Mouse (Mus musculus): ENCODE results near the gene Camkmt.

Camkmt gene

DNA sequence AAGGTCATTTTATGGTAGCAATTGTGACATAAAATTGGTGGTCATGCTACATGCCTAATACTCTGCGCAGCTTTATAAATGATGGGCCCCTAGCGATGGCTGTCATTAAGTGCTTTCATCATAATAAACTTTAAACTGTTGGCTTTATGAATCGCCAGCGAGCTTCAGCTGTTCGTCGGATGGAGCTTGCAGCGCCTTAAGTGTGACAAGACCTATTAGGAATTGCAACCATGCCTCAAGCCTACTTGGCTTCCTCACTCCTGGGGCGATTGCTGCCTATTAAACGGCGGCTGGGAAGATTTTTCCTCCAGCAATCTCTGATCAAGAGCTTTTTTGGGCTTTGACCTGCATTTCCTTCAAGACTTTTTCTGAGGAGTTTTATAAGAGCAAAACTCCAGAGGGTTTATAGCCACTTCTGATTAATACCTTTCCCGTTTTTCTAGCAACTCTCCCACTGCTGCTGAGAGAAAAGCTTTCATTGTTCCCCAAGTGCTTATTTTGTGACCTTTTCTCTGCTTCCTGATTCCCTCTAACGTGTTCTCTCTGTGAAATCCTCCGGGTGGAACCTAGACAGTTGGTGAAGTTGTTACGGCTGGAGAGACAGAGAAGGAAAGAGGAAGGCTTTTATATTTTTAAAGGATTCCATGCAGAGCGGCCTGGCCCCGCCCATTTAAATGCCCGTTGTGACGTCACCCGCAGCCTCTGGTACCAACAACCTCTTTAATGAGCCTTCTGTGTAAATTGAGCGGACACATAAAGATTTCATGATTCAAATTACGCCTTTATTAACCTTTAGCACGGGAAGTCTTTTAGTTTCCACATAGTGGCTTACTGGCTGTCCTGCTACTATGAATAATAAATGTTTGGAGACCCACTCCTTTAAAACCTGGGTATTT is 373.4 kb downstream of the Camkmt start:
- DNase-seq (ENCODE audit: low spot score): no peak

DNA sequence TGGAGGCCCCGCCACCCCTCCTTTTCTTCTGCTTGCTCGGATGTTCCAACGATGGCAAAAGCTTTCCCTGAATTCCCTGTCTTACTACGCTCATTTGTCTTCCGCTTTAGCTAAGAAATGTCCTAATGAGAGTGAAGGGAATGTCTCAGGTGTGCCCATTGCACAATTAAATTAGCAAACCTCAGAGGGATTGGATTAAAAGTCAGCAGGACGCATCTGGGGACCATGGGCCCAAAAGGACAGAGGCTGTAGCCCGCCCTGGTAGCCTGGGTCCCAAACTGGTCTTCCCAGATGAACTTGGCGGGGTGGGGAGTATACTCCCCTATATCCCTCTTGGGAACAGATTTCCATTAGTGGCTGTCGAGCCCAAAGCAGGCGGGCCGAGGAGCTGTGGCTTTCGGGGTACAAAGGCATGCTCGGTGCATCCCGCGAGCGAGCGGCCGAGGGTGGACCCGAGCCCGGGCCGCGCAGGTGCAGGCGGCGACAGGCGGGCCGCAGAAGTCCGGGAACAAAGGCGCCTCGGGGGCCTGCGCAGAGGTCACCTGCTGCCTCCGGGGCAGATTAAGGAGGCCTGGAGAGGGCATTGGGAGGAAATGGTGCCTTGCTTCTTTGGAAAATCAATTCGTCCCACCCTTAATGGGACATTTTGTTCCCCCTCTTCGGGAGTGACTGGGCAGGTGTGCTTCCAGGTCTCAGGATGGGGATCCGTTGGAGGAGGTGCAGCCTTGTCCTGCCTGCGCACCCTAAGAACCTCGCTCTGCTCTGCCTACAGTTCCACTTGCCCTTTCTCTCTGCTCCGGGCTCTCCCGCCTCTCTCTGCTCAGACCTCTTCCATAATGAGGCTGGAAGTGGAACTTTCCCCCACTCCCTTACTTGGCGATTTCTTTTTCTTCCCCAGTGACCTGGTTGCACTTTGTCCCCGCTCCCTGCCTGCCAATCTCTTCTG is 374.4 kb downstream of the Camkmt start:
- no peak for DNase-seq (ENCODE audit: low spot score)

GRCm38 (mm10) chr17:85469776-85470175 is 379.4 kb downstream of the Camkmt start:
- no peak for DNase-seq (ENCODE audit: low spot score)

- no peak for DNase-seq (ENCODE audit: low spot score)
Measured at GRCm38 (mm10) chr17:85472687-85473202, 382.4 kb downstream of the Camkmt start.

GRCm38 (mm10) chr17:85473217-85473616 is 382.9 kb downstream of the Camkmt start:
- DNase-seq (ENCODE audit: low spot score): no peak

GRCm38 (mm10) chr17:85473881-85474280 is 383.5 kb downstream of the Camkmt start:
- no peak for DNase-seq (ENCODE audit: low spot score)

- no peak for DNase-seq (ENCODE audit: low spot score)
Measured at GRCm38 (mm10) chr17:85481241-85481640, 390.9 kb downstream of the Camkmt start.

DNA sequence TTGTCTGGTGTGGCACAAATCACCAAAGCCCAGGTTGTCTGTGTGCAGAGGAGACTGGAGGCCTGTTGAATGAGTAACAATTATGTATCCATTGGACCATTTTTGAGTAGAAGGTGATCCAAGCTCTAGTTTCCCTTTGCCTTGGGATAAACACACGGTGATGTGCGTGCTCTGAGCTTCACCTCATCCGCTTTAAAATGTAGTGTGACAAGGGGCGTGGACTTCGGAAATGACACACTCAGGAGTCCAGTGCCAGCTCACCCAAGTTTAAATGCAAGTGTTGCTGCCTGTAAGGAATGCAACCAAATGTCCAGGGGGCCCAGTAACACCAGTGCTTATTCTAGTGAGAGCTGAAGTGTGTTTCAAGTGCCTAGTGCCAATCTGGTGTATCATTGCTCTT is 392.7 kb downstream of the Camkmt start:
- no peak for DNase-seq (ENCODE audit: low spot score)

DNA sequence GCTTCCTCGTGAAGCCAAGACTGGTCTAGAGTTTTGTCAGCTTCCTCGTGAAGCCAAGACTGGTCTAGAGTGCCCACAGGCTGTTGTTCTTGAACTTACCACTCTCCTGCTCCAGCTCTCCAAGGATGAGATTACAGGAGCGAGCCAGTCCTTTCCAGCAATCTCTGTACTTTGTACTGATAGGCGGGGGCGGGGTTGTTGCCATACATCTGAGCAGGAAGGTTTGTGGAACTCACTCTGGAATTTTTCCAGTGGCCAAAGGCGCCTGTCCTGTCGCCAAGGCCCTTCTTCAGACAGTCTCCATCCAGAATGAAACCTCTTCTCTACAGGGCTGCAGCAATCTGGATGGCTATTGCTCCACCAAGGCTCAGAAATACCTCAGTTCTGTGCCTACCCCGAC is 393.7 kb downstream of the Camkmt start:
- no peak for DNase-seq (ENCODE audit: low spot score)

DNA sequence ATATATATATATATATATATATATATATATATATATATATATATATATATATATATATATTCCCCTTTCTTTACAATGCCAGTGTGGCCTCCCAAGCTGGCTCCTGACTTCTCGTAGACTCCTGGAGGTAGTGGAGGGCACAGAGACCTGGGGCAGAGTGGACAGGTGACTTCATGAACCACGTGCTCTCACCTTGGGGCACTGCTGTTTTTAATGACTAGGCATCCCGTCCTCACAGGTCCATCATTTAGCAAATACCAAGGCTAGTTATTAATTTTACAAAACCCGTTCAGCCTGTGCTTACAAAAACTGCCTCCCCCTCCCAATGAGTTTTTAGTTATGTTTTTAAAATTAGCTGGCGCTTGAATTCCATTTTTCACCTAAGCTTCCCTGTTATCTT is 394.2 kb downstream of the Camkmt start:
- no peak for DNase-seq (ENCODE audit: low spot score)

DNA sequence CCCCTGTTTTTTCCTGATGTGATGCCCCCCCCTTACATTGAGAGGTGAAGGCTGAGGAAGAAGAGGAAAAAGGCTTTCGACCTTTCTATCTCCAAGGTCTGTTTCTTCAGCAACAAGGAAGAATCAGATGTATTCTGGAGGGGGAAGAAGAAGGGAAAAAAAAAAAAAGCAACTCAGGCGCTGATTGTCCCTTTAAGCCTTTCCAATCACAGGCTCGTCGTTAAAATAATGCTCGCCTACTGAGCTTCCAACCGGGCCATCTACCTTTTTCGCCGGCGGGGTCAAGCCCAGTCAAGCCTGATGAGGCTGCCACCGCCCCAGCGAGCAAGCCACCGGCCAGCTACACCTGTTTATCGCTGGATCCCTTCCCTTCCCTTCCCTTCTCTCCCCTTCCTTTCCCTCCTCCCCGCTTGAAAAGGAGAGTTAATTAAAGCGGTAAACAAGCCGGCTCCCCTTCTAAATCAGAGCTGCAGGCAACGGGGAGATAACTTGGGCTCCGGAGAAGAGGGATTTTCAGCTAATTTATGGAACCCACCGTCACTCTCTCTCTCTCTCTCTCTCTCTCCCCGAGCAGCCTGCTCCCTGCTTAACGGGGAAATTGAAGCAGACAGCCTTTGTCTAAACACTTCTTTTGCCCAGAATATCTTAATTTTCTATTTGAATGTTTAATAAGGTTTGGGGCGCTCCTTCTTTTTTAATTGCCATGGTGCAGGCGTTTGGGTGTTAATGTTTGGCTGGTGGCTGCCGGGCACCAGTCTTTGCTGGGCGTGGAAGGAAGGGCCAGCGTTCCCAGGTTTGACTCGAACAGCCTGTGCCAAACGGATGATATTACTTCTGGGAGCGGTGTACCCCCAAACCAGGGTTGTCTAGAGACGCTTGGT is 395.0 kb downstream of the Camkmt start:
- DNase-seq (ENCODE audit: low spot score): no peak

GRCm38 (mm10) chr17:85485946-85486533 is 395.7 kb downstream of the Camkmt start:
- no peak for DNase-seq (ENCODE audit: low spot score)

GRCm38 (mm10) chr17:85486585-85487480 is 396.5 kb downstream of the Camkmt start:
- no peak for DNase-seq (ENCODE audit: low spot score)

- no peak for DNase-seq (ENCODE audit: low spot score)
Measured at GRCm38 (mm10) chr17:85487531-85487930, 397.2 kb downstream of the Camkmt start.

DNA sequence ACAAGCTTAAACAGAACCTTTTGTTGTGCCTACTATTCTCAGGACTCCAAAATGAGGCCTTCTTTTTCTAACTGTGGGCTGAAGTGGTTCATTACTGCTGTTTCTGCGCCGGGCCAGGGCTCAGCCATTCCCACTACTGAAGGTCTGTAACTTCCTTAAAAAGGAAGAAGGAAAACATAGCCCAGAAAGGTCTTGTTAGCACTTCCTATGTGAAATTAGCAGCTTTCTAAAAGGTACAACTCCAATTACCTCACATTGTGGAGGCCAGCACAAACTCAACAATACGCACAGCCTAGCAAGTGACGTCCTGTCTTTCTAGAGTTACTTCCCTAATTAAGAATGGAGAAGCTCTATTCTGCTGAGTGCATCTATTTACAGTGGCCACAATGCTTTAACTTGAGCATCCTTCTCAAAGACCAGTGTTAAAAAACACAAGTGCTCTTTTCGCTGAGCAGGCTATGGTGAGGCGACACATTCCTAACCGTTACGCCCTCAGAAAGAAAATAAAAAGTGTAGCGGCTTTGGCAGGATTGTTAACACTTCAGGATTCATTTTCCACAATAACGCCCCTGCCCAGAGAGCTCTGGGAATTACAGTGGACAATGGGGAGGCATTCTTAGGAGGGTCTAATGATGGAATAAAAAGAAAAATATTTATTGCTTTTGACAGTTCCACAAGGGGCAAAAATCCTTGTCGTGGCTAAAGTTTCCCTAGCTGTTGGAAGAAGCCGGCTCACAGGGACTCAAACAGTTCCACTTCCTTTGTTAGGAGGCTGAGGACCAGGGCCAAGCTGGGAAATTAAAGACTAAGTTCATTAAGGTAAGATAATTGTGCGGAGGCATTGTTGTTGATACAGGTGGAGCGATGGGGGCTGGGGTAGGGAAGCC is 398.5 kb downstream of the Camkmt start:
- DNase-seq (ENCODE audit: low spot score): no peak

- no peak for DNase-seq (ENCODE audit: low spot score)
Measured at GRCm38 (mm10) chr17:85489488-85489980, 399.2 kb downstream of the Camkmt start.

GRCm38 (mm10) chr17:85491491-85491890 is 401.1 kb downstream of the Camkmt start:
- no peak for DNase-seq (ENCODE audit: low spot score)

DNA sequence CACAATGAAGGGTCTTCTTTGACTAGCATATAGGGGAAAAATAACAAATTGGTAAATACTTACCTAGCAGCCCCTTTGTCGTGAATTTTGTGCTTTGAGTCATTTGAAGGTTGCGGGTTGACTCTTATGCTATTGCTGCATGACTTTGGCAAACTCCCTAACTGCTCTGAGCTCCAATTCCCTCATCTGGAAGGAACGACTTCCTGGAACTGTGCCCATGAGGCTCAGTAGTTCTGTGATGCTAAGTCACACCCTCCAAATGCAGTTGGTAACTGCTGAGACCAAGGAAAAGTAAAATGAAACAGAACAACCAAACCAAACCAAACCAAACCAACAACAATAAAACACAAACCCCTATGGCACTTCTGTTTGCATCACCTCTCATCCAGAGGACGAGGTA is 403.2 kb downstream of the Camkmt start:
- DNase-seq (ENCODE audit: low spot score): no peak
